In the genomic region with DNA sequence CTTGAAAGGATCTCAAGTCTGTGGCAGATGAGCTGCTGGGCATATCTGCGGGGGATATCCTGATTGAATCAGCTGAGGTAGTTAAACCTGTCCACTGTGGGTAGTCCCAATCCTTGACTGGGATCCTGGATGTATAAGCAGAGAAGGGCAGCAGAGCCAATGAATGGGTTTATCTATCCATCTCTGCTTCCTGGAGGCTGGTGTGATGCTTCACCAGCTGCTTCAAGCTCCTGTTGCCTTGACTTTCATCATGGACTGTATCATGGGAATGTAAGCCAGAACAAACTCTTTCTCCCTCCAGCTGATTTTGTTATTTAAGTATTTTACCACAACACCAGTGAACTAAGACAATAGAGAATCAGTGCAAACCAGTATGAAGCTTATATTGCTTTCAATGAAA, we compare ENCODE assay signal across 26 mouse cellular contexts.
"Had no signal": no experiment of that assay in that cellular context is flagged by ENCODE, and none has a peak within 500 bp of the region (broad histone marks: within the 10 kb centered on the region; RNA-seq: fewer than 3 reads in every experiment).

No protein-coding gene starts in this region.

- H3K4me2 ChIP-seq: embryonic facial prominence, embryonic 12.5 days; embryonic facial prominence, embryonic 13.5 days; embryonic facial prominence, embryonic 15.5 days; forebrain, embryonic 12.5 days; forebrain, embryonic 13.5 days; forebrain, embryonic 15.5 days had no signal

- H3K36me3 ChIP-seq: embryonic facial prominence, embryonic 10.5 days; embryonic facial prominence, embryonic 12.5 days; embryonic facial prominence, embryonic 13.5 days; embryonic facial prominence, embryonic 15.5 days; forebrain, embryonic 10.5 days; forebrain, embryonic 12.5 days; forebrain, embryonic 15.5 days had no signal

- H3K4me3 ChIP-seq: embryonic facial prominence, embryonic 10.5 days; embryonic facial prominence, embryonic 12.5 days; embryonic facial prominence, embryonic 13.5 days; embryonic facial prominence, embryonic 15.5 days; erythroblast, embryonic 14.5 days; forebrain, embryonic 10.5 days; forebrain, embryonic 12.5 days; forebrain, embryonic 13.5 days; forebrain, embryonic 15.5 days; gastrocnemius, adult 2 months; heart, adult 2 months had no signal

- DNase-seq: cerebellum, adult 2 months; cerebellum, adult 8-10 months; cerebellum, adult 9-10 months; cerebellum, adult 9-11 months; cerebellum, postnatal 10 days; cerebellum, postnatal 14 days; cerebellum, postnatal 25 days; cerebellum, postnatal 36 days; embryo, embryonic 11 days; forebrain, postnatal 0 days; gastrocnemius, adult 2 months; gastrocnemius, postnatal 10 days; gastrocnemius, postnatal 14 days; gastrocnemius, postnatal 25 days; gastrocnemius, postnatal 36 days; heart, adult 18-20 months; heart, adult 2 months had no signal

- H3K27me3 ChIP-seq: embryonic facial prominence, embryonic 12.5 days; embryonic facial prominence, embryonic 13.5 days; embryonic facial prominence, embryonic 15.5 days; forebrain, embryonic 12.5 days; forebrain, embryonic 13.5 days; forebrain, embryonic 15.5 days had no signal
